Mouse (Mus musculus) activated CD4-positive, CD25-positive, alpha-beta regulatory T cell, adult 4 months (primary cell): ENCODE results near the gene Ppip5k2. TPM values are rescaled to one million over a fixed set of nuclear protein-coding genes. Genes with fewer than 3 reads are reported as not detected.

Source experiments
- ATAC-seq: one replicate; pipeline ENCODE4 v1.8.0; 2017
- polyA plus RNA-seq, 2 experiments: library from polyadenylated mRNA; unstranded; fragments of 100-300 nt; shearing (Covaris generic); gene quantifications; one replicate each; pipeline ENCODE4 v1.2.1; 2017

Gene Ppip5k2
- polyA plus RNA-seq, 2 experiments from 2014 or later: 29.4 to 30.9 TPM

DNA sequence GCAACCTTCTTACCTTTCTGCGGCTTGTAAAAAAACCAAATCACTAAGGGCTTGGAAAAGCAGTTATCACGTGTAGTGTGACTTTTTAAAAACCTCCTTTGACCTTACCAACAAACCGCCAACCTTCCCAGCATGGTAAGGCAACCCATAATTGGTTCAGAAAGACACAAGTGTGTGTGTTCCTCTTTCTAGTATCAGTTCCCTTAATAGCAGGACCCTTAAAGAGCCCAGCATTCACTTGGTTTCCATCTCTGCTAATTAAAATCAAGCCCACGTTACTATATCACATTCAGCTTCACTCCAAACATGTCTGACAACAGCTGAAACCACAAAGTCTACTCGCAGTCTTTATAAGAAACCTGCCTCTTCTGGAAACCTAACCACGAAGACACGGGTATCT lies 110.8 kb downstream of the Ppip5k2 start:
- no peak for ATAC-seq

- no peak for ATAC-seq
Measured at GRCm38 (mm10) chr1:97657786-97658185, 112.4 kb downstream of the Ppip5k2 start.

GRCm38 (mm10) chr1:97657201-97657600 lies 113.0 kb downstream of the Ppip5k2 start:
- no peak for ATAC-seq

Other genes starting within 250 kb of the Ppip5k2 start
- 10 to 100 TPM; 25.0 to 26.6 TPM for gene D1Ertd622e, start 108.3 kb downstream of the Ppip5k2 start, polyA plus RNA-seq
- gene Gin1, start 239 bp downstream of the Ppip5k2 start, polyA plus RNA-seq: 10 to 100 TPM; 23.0 to 26.9 TPM